Mouse (Mus musculus) myocyte (in vitro differentiated cells): ENCODE data around the gene a.

Experiments
- CEBPB ChIP-seq: IDR thresholded peaks from 2 replicates; pipeline ENCODE4 v1.6.1; 2011; ENCODE audit warnings: mild to moderate bottlenecking, moderate library complexity; ENCODE audit not compliant: poor library complexity, insufficient read depth, severe bottlenecking
- E2F4 ChIP-seq: IDR thresholded peaks from one replicate; pipeline ENCODE4 v1.6.1; 2011; ENCODE audit warnings: mild to moderate bottlenecking, control low read depth, moderate library complexity; ENCODE audit not compliant: insufficient read depth
- POLR2A ChIP-seq: IDR thresholded peaks from one replicate; pipeline ENCODE4 v1.6.1; 2011; ENCODE audit warnings: low read depth, mild to moderate bottlenecking, control low read depth, moderate library complexity; ENCODE audit not compliant: insufficient read length
- POLR2AphosphoS2 ChIP-seq: IDR thresholded peaks from one replicate; pipeline ENCODE4 v1.6.1; 2011; ENCODE audit warnings: low read depth, control low read depth; ENCODE audit not compliant: insufficient read length
- USF1 ChIP-seq: IDR thresholded peaks from one replicate; pipeline ENCODE4 v1.6.1; 2011; ENCODE audit warnings: low read depth, mild to moderate bottlenecking, control low read depth, moderate library complexity

DNA sequence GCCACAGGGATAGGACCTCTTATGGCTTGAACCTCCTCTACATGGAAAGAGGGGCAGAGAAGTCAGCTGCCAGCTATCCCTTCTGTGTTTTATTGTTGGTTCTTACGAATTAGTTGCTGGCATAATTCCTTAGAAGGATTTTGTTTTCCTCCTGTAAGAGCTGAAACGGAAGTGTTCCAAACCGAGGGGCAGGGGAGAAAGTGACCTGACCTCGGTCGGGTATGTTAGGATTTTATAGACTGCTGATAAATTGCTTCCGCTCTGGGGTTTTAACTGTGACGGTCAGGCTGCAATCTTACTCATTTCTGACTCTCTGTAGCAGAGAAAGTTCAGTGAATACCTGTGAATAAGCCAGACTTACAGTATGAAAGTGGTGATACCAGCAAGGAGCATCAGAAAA, 158.2 kb downstream of the a start:
- no peak for TF ChIP-seq POLR2A
- TF ChIP-seq E2F4, result no peak
- no peak for TF ChIP-seq CEBPB
- no peak for TF ChIP-seq USF1
- TF ChIP-seq POLR2AphosphoS2, result no peak
